Mouse (Mus musculus): ENCODE results near the gene Trappc2. TPM values are rescaled to one million over a fixed set of nuclear protein-coding genes. Genes with fewer than 3 reads are reported as not detected.

Trappc2 gene
- total RNA-seq (2022): 10 to 100 TPM; 13.7 to 18.3 (median 15.3) TPM

DNA sequence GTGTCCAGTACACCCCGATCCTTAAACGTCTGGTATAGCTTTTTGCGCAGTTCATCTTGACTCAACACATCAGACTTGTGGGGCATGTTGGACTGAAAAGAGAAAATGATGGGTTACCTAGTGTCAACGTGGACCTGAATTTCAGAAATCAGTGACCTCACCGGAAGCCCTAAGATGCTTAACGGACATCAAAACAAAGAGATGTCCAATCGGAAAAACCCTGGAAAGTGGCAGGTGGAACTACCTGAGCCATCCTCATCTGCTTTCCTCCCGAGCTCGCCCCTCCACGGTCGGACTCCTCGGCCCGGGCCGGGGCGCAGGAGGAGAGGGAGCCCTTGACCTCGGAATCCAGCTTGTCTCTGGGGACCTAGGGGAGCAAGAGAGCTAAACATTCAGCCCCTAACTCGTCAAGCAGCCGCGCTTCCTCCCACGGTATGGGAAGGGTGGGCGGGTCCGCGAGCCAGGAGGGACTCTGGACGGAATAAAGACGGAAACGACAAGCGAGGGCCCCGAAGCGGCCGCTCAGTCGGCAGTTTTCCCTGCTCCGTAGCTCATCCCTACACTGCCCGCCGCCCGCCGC is at the start of gene Trappc2:
TSS of gene Trappc2 (plus strand) at position 539 of the 580 bp plus-strand sequence.
- DNase-seq (ENCODE audit: low spot score): peak; percentile 1

DNA sequence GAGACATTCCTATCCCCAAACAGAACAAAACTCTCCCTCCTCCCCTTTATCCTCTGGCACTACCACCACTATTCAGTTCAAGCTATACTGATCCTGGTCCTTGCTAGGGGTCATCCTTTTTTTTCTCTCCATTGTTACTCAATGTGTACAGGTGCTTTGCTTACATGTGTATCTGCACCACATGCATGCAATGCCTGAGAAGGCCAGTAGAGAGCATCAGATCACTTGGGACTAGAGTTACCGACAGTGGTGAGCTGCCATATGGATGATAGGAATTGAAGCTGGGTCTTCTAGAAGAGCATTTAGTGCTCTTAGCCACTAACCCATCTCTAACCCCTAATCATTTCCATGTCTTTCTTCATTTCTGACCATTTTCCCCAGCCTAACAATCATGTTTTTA is 46.6 kb upstream of the Trappc2 start:
- DNase-seq (ENCODE audit: low spot score): no peak

DNA sequence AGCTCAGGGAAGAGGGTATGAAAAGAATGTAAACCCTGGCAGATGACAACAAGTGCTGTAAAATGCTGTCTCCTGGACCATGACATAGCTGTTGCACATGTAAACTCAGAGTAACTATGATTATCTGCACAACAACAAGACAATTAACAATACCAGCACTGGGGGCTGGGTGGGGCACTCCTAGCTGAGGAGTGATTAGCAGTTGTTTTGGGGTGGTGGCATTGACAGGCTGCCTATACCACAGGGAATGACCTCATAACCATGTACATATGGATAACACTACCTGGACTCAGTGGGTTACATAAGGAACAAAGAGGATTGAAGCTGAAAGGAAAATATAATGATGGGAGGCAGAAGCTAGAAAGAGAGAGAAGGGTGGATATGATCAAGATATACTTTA is 32.5 kb upstream of the Trappc2 start:
- DNase-seq (ENCODE audit: low spot score): no peak

DNA sequence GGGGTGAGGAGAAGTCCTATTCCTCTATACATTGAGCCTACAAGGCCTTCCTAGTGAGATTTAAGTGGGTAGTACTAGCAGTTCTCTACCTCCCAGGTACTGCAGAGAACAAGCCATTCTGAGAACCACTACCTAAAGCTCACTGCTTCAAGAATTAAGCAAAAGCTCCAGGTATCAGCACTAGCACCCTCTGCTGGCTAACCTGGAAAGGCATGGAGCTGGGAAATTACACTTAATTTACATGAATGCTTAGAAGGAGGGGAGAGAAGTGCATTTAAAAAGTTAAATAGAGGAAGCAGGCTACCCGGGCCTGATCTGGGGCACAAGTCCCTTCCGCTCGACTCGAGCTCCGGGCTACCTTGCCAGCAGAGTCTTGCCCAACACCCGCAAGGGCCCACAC is 24.2 kb upstream of the Trappc2 start:
- DNase-seq (ENCODE audit: low spot score): peak; percentile 2

DNA sequence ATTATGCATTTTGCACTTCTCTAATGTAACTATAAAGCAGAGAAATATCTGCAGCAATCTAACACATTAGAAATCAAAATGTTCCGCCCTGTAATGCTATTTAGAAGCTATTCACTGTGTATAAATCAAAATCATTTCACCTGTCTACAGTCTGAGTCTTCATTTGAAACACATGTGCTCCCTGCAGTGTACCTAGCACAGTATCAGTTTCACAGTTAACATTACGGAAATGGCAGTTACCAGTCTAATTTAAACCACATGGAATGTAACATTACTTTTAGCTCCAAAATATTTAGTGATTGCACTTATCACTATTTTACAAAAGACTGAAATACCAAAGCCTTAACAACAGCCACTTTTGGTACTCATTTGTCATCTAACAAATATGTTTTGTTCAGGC is 5.6 kb upstream of the Trappc2 start:
- DNase-seq (ENCODE audit: low spot score): no peak

DNA sequence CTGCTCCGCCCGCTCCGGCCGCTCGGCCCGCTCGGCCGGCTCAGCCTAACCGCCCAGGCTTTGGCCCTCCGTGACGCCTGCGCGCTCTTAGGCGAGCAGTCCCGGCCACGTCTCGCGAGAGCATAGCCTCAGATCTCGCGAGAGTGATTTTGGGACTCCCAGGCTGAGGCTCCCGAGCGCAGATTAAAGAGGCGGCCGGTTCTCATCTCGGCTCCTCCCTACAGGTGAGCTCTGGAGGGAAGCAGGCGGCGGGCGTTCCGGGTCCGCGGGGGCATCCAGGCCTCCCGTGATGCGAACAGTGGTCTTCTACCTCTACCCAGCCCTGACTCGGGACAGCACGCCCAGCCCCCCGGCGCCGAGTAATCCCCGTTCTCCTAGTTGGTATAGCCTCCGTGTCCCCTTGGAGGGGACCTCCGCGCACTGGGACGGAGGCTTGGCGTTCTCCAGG is 266 bp downstream of the Trappc2 start, which contains the start of gene Ofd1:
TSS of gene Ofd1 (minus strand) at position 89 of the 448 bp plus-strand sequence.
- peak; percentile 88 for DNase-seq (ENCODE audit: low spot score)

DNA sequence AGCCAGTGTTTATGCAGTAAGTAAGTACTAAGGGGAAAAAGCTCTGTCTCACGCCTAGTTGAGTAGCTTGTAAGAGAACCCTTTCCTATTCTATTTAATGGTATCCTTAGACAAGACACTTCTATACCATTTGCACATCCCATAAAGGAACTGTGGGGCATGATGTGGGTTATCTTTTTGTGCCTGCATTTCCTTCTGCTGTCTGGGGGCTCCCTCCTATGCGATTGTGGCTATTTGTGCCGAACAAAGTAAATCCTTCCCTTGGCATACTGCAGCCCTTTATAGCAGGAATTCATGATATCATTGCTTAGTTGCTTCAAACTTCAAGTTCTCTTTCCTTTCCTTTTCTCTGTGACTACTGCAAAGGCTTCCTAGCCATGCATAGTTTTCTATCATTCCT is 4.2 kb downstream of the Trappc2 start:
- no peak for DNase-seq (ENCODE audit: low spot score)

DNA sequence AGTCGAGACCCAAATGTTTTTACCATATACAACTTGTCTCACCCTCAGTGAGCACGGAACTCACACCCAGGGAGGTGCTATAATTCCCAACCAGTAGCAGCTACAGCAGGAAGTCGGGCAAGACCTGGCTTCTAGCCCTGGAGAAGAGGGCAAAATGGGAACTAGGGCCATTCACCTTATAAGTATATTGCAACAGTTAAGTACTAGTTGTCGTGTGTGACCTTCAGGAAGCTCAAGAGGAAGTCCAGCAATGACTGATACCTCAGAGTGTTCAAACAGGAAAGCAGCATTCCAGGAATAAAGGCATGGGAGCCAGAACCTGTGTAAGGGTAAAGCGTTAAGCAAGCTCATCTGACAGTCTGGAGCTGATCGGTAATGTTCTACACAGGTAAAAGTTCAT is 13.2 kb downstream of the Trappc2 start:
- no peak for DNase-seq (ENCODE audit: low spot score)

DNA sequence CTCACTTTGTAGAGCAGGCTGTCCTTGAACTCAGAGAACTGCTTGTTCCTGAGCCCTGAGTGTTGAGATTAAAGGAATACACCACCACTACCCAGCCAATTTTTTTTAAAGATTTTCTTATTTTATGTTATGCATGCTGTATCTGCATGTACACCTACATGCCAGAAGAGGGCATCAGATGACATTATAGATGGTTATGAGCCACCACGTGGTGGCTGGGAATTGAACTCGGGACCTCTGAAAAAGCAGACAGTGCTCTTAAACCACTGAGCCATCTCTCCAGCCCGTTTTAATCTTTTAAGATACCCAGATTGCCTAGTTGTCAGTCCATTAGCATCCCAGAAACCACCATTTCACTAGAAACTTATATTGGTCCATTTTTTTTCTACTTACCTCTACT is 14.0 kb downstream of the Trappc2 start:
- no peak for DNase-seq (ENCODE audit: low spot score)

DNA sequence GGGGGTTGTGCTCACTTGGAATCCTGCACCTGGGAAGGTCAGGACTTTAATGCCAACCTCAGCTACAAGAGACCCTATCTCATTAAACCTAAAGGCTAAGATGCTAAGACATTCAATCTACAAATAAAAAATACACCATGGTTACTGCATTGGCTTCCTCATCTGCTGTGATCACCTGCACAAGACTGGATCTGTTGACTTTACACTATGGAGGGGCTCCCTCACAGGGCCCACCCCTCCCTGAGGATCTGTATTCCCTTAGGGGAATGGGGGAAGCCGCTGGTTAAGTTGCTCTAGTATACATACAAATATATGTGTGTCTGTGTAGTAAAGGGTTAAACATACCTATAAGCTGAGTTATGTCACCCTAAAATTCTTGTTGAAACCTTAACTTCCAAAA is 15.2 kb downstream of the Trappc2 start:
- no peak for DNase-seq (ENCODE audit: low spot score)

DNA sequence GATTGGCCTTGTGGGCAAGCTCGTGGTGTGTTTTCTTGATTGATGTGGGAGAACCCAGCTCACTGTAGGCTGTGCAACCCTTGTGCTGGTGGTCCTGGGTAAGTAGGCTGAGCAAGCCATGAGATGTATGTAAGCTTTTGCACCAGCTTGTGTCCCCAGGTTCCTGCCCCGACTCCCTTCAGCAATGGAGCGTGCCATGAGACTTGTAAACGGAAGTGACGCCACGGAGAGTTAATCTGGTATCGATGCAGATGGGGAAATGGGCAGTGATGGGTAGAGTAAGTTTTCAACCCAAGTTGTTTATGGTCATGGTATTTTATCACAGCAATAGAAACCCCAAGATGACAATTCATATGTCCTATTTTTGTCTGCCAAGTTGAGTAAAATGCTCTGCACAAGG is 27.9 kb downstream of the Trappc2 start:
- no peak for DNase-seq (ENCODE audit: low spot score)

DNA sequence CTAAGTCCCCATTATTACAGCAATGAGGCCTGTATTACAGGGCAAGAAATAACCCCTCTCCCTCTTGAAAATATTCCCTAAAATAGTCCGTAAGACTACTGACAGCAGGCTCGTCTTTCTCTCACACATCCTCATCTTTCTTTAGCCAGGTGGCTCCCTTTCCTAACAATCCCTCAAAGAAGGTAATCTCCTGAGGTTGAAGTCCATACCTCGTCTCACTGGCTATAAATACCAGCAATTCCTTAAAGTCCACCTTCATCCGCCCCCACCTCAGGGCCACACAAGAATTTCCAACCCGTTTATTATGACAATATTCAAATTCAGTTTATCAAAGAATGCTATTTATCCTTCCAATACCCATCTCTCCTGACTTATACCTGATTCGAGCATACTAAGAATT is 32.2 kb downstream of the Trappc2 start:
- DNase-seq (ENCODE audit: low spot score): no peak

DNA sequence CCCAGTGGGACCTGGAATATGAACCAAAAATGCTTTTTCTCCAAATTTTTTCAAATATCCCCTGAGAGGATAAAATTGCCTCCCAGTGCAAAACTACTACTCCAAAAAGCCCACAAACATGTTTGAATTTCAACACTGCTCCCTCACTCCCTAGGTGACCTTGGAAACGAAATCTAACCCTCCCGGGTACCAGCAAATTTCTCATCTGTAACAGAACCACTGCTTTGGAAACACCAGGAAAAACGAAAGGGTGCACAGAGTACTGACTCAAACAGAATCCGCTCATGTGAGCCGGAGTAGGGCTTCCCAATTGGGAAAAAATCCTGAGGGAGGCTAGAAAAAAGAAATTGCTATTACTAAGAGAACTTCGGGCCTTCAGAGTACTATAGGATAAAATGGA is 37.0 kb downstream of the Trappc2 start:
- no peak for DNase-seq (ENCODE audit: low spot score)

DNA sequence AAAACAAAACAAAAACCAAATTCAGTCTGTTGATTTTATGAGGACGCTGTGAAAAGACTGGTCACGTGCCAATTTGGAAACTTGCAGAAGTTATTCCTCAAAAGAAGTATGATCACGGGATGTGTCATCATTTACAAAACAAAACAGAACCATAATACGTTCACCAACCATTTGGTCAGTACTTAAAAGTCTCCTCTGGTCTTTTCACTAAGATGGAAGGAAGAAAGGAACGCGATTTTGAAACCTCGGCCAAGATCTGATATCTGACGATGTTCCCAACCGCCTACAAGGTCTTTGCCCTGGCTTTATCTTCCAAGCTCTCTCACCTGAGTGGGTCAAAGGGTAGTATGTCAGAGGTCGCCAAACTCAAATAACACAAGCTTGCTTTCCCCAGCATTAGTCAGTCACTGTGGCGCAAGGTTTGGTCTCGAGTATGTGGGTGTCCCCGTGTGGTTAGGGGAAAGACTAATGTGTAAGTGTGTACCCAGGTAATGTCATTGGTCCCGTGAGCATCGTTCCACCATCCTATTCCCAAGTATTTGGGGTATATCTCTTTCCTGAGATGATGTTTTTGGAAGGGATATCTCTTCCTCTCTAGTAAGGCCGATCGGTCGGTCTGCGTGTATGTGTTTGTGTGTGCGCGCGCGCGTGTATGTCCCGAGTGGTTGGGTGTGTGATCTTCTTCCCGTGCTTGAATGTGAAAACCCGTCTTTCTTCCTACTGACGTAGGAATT is 38.4 kb downstream of the Trappc2 start:
- DNase-seq (ENCODE audit: low spot score): peak; percentile 21

DNA sequence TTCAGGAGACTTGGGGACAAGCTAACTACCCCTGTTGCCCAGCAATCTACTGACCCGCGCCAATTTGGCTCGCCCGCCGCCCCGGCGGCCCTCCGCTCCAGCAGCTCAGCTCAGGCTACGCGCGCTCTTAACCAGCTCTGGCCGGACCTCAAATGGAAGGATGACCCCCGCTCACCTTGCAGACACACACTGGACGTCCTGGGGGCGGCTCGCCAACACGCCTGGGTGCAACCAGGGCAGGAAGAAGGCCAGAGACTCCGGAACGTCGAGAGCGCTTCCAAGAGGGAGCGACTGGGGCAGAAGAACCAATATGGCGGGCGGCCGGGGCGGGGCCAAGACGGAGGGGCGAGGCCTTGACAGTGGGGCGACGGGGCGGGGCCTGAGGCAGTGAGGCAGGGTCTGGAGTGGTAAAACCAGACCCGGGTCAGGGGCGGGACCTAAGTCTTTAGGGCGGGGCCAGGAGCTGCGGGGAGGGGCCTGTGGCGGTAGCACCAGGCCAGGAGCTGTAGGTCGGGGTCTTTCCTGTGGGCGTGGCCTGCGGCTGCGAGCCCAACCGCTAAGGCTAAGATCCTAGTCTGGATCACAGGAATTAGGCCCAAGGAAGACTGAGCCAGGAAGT is 39.1 kb downstream of the Trappc2 start, which contains the start of gene Rab9:
TSS of gene Rab9 (minus strand) at position 503 of the 619 bp plus-strand sequence.
- DNase-seq (ENCODE audit: low spot score): peak; percentile 86

DNA sequence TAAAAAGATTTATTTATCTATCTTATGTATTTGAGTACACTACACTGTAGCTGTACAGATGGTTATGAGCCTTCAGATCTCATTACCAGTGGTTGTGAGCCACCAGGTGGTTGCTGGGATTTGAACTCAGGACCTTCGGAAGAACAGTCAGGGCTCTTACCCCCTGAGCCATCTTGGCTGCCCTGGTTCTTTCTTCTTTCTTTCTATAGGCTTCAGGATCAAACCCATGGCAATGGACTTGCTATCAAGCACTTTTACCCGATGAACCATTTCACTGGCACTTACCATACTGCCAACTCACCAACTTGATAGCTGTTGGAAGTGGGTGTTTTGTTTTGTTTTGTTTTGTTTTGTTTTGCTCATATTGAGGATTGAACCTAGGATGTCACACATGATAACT is 54.7 kb downstream of the Trappc2 start:
- no peak for DNase-seq (ENCODE audit: low spot score)

DNA sequence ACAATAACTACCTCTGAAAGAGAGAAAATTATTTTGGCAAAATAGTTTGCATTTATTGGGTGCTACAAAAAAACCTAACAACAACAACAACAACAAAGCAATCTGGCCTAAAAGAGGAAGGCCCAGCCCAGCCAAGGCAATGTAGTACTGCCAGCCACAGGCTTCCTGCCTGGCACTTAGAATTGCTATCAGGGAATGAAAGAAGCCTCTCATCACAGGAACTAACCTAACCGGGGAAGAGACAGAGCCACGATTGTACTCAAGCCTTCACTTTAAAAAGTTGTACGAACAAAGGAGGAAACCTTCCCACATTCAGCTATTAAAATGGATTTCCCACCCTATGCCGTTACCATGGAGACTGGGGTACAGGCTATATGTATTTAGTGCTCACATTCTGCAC is 57.4 kb downstream of the Trappc2 start:
- no peak for DNase-seq (ENCODE audit: low spot score)

DNA sequence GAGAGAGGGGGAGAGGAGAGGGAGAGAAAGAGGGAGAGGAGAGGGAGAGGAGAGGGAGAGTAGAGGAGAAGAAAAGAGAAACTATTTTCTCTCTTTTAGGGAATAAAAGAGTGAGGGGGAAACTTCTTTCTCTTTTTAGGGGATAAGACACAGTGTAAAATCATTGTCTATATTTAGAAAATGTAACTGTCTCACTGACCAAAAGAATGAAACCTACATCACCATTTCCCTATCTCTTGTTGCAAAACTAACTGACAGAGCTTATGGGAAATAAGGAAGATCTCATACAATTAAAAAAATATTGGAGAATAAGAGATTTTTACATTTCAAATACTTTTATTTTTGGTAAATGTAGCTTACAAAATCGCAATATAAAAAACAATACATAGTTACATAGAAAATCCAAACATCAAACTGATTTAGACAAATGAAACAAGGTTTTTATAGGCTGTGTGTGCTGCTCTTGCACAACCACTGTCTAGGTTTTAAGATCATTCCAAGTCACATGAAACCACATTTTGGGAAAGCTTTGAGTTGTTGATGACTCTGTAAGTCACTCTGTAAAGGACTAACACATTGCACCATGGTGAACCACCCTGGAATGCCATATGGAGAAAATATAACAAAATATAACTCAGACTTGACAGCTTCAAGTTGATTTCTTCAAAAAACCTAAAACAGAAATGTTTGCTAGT is 59.3 kb downstream of the Trappc2 start:
- no peak for DNase-seq (ENCODE audit: low spot score)

All from heart, adult 8-10 months (tissue).